Mouse (Mus musculus) small intestine, adult 2 months (tissue): ENCODE measurements at regions not wholly inside any gene's neighbourhood (a gene's known extent, or its start where the extent isn't known, plus 50 kb on each side); places are given as distances from the start of the nearest gene placed in this dataset.

Experiments
- H3K27ac ChIP-seq: fragments of 200-500 bp; 2 replicates; pipeline ENCODE4 v1.5.1; 2012; ENCODE audit warnings: low read depth, low read length, control low read depth, inconsistent platforms; ENCODE audit not compliant: insufficient read depth
- H3K27me3 ChIP-seq: fragments of 200-500 bp; 2 replicates; pipeline ENCODE4 v1.6.1; 2012; ENCODE audit warnings: mild to moderate bottlenecking, moderate library complexity, low read length, inconsistent platforms; ENCODE audit not compliant: control insufficient read depth, insufficient read depth
- H3K36me3 ChIP-seq: fragments of 200-500 bp; 2 replicates; pipeline ENCODE4 v1.6.1; 2012; ENCODE audit warnings: mild to moderate bottlenecking, low read length, control low read depth, inconsistent platforms; ENCODE audit not compliant: control insufficient read depth, insufficient read depth
- H3K4me1 ChIP-seq: fragments of 200-500 bp; 2 replicates; pipeline ENCODE4 v1.6.1; 2012; ENCODE audit warnings: low read length, inconsistent platforms, mixed read lengths; ENCODE audit not compliant: control insufficient read depth, insufficient read depth, insufficient read length
- H3K4me3 ChIP-seq: fragments of 200-500 bp; 2 replicates; pipeline ENCODE4 v1.5.1; 2012; ENCODE audit warnings: low read depth, mild to moderate bottlenecking, control low read depth, inconsistent platforms, low read length, moderate library complexity
- CTCF ChIP-seq: fragments of 200-500 bp; IDR thresholded peaks from 2 replicates; pipeline ENCODE4 v1.5.1; 2012; ENCODE audit warnings: low read depth, mild to moderate bottlenecking, control low read depth, inconsistent platforms, low read length, moderate library complexity, mixed read lengths; ENCODE audit not compliant: insufficient replicate concordance, insufficient read length; ENCODE audit errors: extremely low read depth
- POLR2A ChIP-seq: fragments of 200-500 bp; IDR thresholded peaks from 2 replicates; pipeline ENCODE4 v1.6.1; 2012; ENCODE audit warnings: low read depth, mild to moderate bottlenecking, control low read depth, inconsistent platforms, low read length, moderate library complexity
- WGBS: fragments of 180-500 bp; shearing (Covaris S2); methylation state at CpG from one replicate; pipeline ENCODE4 v1.1.7; 2018; 5-methylcytosine and 5-hydroxymethylcytosine counted together

- TF ChIP-seq POLR2A (no peak), CTCF (no peak)
- Histone ChIP-seq H3K27ac (no peak overlapping the region), H3K36me3 (no peaks in the 10 kb centered on the region), H3K4me1 (no peaks in the 10 kb centered on the region), H3K4me3 (no peak overlapping the region), H3K27me3 (no peaks in the 10 kb centered on the region)
- WGBS = 57% methylated on average over 15 of the region's 15 CpGs
Observed at GRCm38 (mm10) chr11:114402556-114403320, 265.6 kb upstream of the Rpl38 start.

- H3K4me1 ChIP-seq = no peaks in the 10 kb centered on the region
- H3K36me3 ChIP-seq = no peaks in the 10 kb centered on the region
- no peaks in the 10 kb centered on the region for H3K27me3 ChIP-seq
- 51% methylated on average over 5 of the region's 5 CpGs for WGBS
- no peak overlapping the region for H3K27ac ChIP-seq
- TF ChIP-seq POLR2A (no peak), CTCF (no peak)
- H3K4me3 ChIP-seq = no peak overlapping the region
Observed at GRCm38 (mm10) chr11:114400701-114401100, 267.6 kb upstream of the Rpl38 start.

- Histone ChIP-seq H3K27ac (no peak overlapping the region), H3K36me3 (no peaks in the 10 kb centered on the region), H3K27me3 (no peaks in the 10 kb centered on the region), H3K4me3 (no peak overlapping the region), H3K4me1 (no peaks in the 10 kb centered on the region)
- no peak for TF ChIP-seq POLR2A
- TF ChIP-seq CTCF = no peak
- 55% methylated on average over 10 of the region's 10 CpGs for WGBS
Observed at GRCm38 (mm10) chr11:114392161-114392560, 276.2 kb upstream of the Rpl38 start.

- Histone ChIP-seq H3K27me3 (no peaks in the 10 kb centered on the region), H3K36me3 (no peaks in the 10 kb centered on the region), H3K27ac (no peak overlapping the region), H3K4me3 (no peak overlapping the region), H3K4me1 (no peaks in the 10 kb centered on the region)
- no peak for TF ChIP-seq POLR2A
- TF ChIP-seq CTCF = no peak
- 56% methylated on average over 6 of the region's 6 CpGs for WGBS
Observed at GRCm38 (mm10) chr11:114391553-114391952, 276.8 kb upstream of the Rpl38 start.

- TF ChIP-seq CTCF (no peak), POLR2A (no peak)
- H3K36me3 ChIP-seq = no peaks in the 10 kb centered on the region
- WGBS = 58% methylated on average over 2 of the region's 2 CpGs
Observed at GRCm38 (mm10) chr11:114387091-114387490, 281.2 kb upstream of the Rpl38 start.

GRCm38 (mm10) chr11:114379411-114379824 is 288.9 kb upstream of the Rpl38 start:
- H3K27ac ChIP-seq = no peak overlapping the region
- no peaks in the 10 kb centered on the region for H3K4me1 ChIP-seq
- no peaks in the 10 kb centered on the region for H3K27me3 ChIP-seq
- H3K4me3 ChIP-seq = no peak overlapping the region
- TF ChIP-seq CTCF = no peak
- TF ChIP-seq POLR2A = no peak
- no peaks in the 10 kb centered on the region for H3K36me3 ChIP-seq
- 65% methylated on average over 8 of the region's 8 CpGs for WGBS

More at GRCm38 (mm10) chr11:114387091-114387490, 281.2 kb upstream of the Rpl38 start:
- Histone ChIP-seq H3K27ac (no peak overlapping the region), H3K4me3 (no peak overlapping the region), H3K27me3 (no peaks in the 10 kb centered on the region), H3K4me1 (no peaks in the 10 kb centered on the region)

GRCm38 (mm10) chr11:114375921-114376320 is 292.4 kb upstream of the Rpl38 start:
- Histone ChIP-seq H3K4me1 (no peaks in the 10 kb centered on the region), H3K36me3 (no peaks in the 10 kb centered on the region), H3K27me3 (no peaks in the 10 kb centered on the region), H3K27ac (no peak overlapping the region), H3K4me3 (no peak overlapping the region)
- 27% methylated on average over 14 of the region's 14 CpGs for WGBS
- no peak for TF ChIP-seq POLR2A
- no peak for TF ChIP-seq CTCF
